Mouse (Mus musculus): ENCODE measurements at regions not wholly inside any gene's neighbourhood (a gene's known extent, or its start where the extent isn't known, plus 50 kb on each side); places are given as distances from the start of the nearest gene placed in this dataset.

DNA sequence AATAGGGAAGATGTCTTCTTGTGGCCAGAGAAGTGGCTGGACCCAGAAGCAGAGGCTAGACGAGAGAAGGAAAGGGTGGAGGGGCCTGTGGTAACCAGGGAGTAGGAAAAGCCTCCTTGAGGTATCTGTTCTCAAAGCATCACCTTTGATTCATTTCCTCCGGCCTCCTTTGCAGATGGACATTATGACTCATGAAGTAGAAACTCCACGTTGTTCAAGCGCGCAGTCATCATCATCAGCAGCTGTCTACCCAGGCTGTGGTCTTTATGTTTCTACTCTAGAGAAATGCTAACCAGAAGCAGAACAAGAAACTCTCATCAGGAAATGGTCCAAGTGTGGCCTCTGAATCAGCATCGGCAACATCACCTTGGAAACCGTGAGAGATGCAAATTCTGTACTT is 50.3 kb upstream of the Acpp start:
- no peak for DNase-seq

Small RNA genes lying in the stretch of these regions (microRNA-seq; reads per million reads assigned to microRNA genes)
- gene Mir2136, result 0 reads per million in 2 experiments
